Mouse (Mus musculus): ENCODE measurements at regions not wholly inside any gene's neighbourhood (a gene's known extent, or its start where the extent isn't known, plus 50 kb on each side); places are given as distances from the start of the nearest gene placed in this dataset.

GRCm38 (mm10) chr15:13276909-13277235, 103.4 kb upstream of the Cdh6 start:
- no peak for TF ChIP-seq CTCF (IDR thresholded peaks at IDR 0.05)
- H3K4me3 ChIP-seq = no peak overlapping the region
- intact Hi-C loops (cut with DNase I) = no loop called here
- DNase-seq = no peak
- H3K27ac ChIP-seq = no peak overlapping the region

- DNase-seq = no peak
- Histone ChIP-seq H3K27ac (no peak overlapping the region), H3K4me3 (no peak overlapping the region)
- intact Hi-C loops (cut with DNase I) = no loop called here
- no peak for TF ChIP-seq CTCF (IDR thresholded peaks at IDR 0.05)
These were observed 102.9 kb upstream of the Cdh6 start for GRCm38 (mm10) chr15:13276225-13276908.

DNA sequence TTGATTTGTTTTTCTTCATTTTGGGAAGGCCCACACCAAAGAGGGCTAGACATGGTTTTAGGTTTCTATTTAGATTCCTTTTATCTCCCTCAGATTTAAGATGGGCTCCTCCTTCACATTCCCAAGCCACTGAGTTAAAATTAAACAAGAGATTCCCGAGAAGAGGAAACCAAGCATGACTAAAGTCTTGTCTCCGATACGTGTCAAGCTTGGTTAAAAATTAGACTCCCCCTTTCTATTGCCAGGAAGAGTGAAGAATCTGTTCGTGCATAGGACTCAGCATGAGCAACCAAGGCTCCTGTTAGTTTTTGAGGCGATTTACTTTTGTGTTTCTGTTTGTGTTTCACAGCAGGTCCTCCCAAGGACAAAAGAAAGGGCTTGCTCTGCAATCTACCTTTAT, 101.9 kb upstream of the Cdh6 start:
- no peak for DNase-seq
- no peak for TF ChIP-seq CTCF (IDR thresholded peaks at IDR 0.05)
- intact Hi-C loops (cut with DNase I) = no loop called here
- Histone ChIP-seq H3K27ac (no peak overlapping the region), H3K4me3 (no peak overlapping the region)

DNA sequence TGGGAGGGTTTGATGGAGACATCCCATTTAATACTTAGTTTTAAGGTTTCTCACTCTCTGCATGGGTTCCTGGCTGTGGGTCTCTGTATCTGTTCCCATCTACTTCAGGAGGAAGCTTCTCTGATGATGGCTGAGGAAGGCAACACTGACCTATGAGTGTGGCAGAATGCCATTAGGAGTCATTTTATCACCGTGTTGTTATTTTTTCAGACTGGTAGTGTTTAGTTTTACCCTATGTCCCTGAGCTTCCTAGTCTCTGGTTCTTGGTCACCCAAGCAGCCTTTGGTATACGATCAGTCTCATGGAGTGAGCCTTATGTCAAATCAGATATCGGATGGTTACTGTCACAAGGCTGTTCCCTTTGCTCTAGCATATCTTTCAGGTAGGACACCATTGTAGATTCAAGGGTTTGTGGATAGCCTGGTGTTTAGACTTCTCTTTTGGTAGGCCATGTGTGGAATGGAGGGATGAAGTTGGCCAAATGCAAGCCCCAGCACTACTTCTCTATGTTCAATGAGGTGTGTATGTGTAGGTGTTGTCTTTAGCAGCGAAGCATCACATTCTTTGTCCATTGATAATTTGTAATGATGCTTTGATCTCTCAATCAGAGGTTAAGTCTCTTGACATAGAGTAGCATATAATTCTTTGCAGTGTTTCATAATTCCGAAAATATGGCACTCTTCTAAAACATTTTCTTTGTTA, 101.0 kb upstream of the Cdh6 start:
- DNase-seq = no peak
- no peak for TF ChIP-seq CTCF (IDR thresholded peaks at IDR 0.05)
- Histone ChIP-seq H3K27ac (no peak overlapping the region), H3K4me3 (no peak overlapping the region)
- intact Hi-C loops (cut with DNase I) = no loop called here

DNA sequence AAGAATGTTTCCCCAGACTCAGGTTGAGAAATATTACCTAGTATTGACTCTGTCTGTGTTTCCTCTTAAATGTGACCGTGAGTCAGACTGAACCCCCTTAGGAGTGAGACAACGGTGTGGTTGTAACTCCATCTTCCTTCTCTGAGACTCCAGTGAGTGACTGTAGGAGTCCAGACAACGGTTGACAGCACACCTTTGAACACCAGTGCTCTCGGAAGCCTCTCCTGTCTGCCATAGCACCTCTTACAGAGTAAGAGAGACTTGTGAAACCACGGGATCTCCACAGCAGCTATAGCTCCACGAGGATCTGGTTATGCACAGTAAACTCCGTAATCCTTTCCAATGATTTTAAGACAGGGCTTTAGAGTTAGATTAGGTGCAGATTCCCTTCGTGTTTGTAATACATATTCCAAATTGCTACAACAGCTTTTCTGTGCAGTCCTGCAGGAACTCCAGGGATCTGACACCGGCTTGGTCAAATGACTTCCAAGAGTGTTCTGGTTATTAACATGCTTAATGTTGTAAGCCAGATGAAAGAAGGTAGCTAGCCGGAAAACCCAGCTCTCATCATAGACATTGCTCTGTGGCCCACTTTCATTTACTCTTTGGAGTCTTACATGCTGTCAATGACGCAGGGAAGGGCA, 72.7 kb upstream of the Cdh6 start:
- no peak for DNase-seq
- no peak overlapping the region for H3K27ac ChIP-seq
- no peak overlapping the region for H3K4me3 ChIP-seq
- TF ChIP-seq CTCF (IDR thresholded peaks at IDR 0.05) = no peak
- intact Hi-C loops (cut with DNase I) = no loop called here

DNA sequence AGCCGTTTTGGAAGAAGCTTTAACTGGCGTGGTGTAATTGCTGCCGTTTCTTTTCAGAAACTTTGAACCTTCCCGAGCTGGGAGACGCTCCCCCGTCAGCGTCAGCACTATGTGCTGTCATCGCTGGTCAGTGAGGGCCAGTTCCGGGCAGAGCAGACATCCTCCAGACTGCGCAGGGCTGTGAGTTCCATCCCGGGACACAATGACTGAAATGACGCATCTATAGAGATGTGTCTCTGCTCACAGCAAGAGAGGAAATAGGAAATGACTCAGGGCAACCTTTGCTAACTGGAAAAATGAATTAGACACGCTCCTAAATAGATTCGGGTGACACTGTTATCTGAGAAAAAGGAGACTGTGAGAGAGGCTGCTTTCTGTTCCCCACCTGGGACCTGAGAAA, 70.8 kb upstream of the Cdh6 start:
- no peak for TF ChIP-seq CTCF (IDR thresholded peaks at IDR 0.05)
- intact Hi-C loops (cut with DNase I) = no loop called here
- Histone ChIP-seq H3K27ac (no peak overlapping the region), H3K4me3 (no peak overlapping the region)
- DNase-seq = no peak

- intact Hi-C loops (cut with DNase I) = no loop called here
- no peak overlapping the region for H3K4me3 ChIP-seq
- TF ChIP-seq CTCF (IDR thresholded peaks at IDR 0.05) = no peak
- no peak for DNase-seq
- H3K27ac ChIP-seq = no peak overlapping the region
These were observed 70.1 kb upstream of the Cdh6 start for GRCm38 (mm10) chr15:13243561-13243960.

GRCm38 (mm10) chr15:13240931-13241330, 67.5 kb upstream of the Cdh6 start:
- DNase-seq = no peak
- intact Hi-C loops (cut with DNase I) = no loop called here
- no peak overlapping the region for H3K4me3 ChIP-seq
- no peak for TF ChIP-seq CTCF (IDR thresholded peaks at IDR 0.05)
- H3K27ac ChIP-seq = no peak overlapping the region

- intact Hi-C loops (cut with DNase I) = no loop called here
- H3K4me3 ChIP-seq = no peak overlapping the region
- no peak for DNase-seq
- H3K27ac ChIP-seq = no peak overlapping the region
- no peak for TF ChIP-seq CTCF (IDR thresholded peaks at IDR 0.05)
These were observed 63.5 kb upstream of the Cdh6 start for GRCm38 (mm10) chr15:13236869-13237507.

DNA sequence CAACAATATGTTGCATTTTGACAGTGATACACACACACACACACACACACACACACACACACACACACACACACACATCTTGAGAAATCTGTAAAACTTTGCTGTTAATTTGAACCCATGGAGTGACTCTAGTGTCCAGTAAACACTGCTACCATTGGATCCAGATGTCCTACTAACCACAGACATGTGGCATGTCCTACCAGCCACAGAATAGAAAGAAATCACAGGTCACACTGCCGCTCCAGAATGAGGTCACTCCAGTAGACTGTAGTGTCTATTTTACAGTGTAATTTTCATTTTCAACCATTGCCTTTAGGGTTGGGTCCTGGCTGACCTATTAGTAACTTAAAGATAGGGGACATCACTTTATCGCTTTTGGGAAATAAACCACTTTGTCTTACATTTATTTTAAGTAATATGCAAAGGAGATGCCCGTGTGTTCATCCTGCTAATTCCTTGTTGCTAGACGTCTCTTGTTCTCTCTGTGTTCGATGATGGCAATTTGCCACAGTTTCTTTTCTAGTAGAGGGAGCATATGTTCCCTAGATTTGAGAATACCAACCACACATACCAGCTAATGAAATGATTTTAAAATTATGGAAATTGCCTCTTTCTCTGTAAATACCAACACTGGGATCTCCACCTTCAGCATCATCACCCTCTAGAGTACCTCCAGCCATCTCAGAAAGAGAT, 59.2 kb upstream of the Cdh6 start:
- DNase-seq = no peak
- TF ChIP-seq CTCF (IDR thresholded peaks at IDR 0.05) = no peak
- intact Hi-C loops (cut with DNase I) = no loop called here
- Histone ChIP-seq H3K4me3 (no peak overlapping the region), H3K27ac (no peak overlapping the region)

GRCm38 (mm10) chr15:13231550-13231949, 58.1 kb upstream of the Cdh6 start:
- DNase-seq = no peak
- intact Hi-C loops (cut with DNase I) = no loop called here
- no peak for TF ChIP-seq CTCF (IDR thresholded peaks at IDR 0.05)
- Histone ChIP-seq H3K4me3 (no peak overlapping the region), H3K27ac (no peak overlapping the region)

GRCm38 (mm10) chr15:13228125-13228524, 54.6 kb upstream of the Cdh6 start:
- DNase-seq = no peak
- TF ChIP-seq CTCF (IDR thresholded peaks at IDR 0.05) = no peak
- intact Hi-C loops (cut with DNase I) = no loop called here
- H3K27ac ChIP-seq = no peak overlapping the region
- H3K4me3 ChIP-seq = no peak overlapping the region

Data from gastrocnemius, adult 2 months (tissue).